Mouse (Mus musculus) heart, embryonic 10.5 days (tissue): Measurements from ENCODE around the gene P4htm. TPM values are rescaled to one million over a fixed set of nuclear protein-coding genes. Genes with fewer than 3 reads are reported as not detected.

ENCODE experiments used
- DNase-seq: peaks from one replicate; pipeline ENCODE4 v3.0.0-alpha.2; 2017; ENCODE audit warnings: low spot score
- H3K27ac ChIP-seq: fragments of 300-500 bp; sonication (generic); 2 replicates; pipeline ENCODE4 v1.5.1; 2016; ENCODE audit warnings: mild to moderate bottlenecking
- H3K27me3 ChIP-seq: fragments of 300-500 bp; sonication (generic); 2 replicates; pipeline ENCODE4 v1.6.1; 2016; ENCODE audit warnings: mild to moderate bottlenecking; ENCODE audit not compliant: poor library complexity, insufficient read depth, severe bottlenecking
- H3K36me3 ChIP-seq: fragments of 300-500 bp; sonication (generic); 2 replicates; pipeline ENCODE4 v1.6.1; 2016; ENCODE audit warnings: mild to moderate bottlenecking, moderate library complexity
- H3K4me1 ChIP-seq: fragments of 300-500 bp; sonication (generic); 2 replicates; pipeline ENCODE4 v1.6.1; 2016; ENCODE audit warnings: mild to moderate bottlenecking
- H3K4me3 ChIP-seq: fragments of 300-500 bp; sonication (generic); 2 replicates; pipeline ENCODE4 v1.5.1; 2016; ENCODE audit warnings: mild to moderate bottlenecking, moderate library complexity
- H3K9me3 ChIP-seq: fragments of 300-500 bp; sonication (generic); 2 replicates; pipeline ENCODE4 v1.6.1; 2016; ENCODE audit warnings: mild to moderate bottlenecking, moderate library complexity
- WGBS: fragments of 180-500 bp; shearing (Covaris S2); methylation state at CpG from one replicate; pipeline ENCODE4 v1.1.7; 2016; 5-methylcytosine and 5-hydroxymethylcytosine counted together
- polyA plus RNA-seq: library from polyadenylated mRNA; unstranded; fragments of >200 nt; fragmentation: Nextera tagmentation; extraction: Ambion mirVana; gene quantifications from 2 replicates; pipeline ENCODE4 v1.2.1, GENCODE M21; 2016

Gene P4htm
- polyA plus RNA-seq, 1 experiment from 2014 or later = 13.2 TPM

GRCm38 (mm10) chr9:108574921-108575320 lies 22.5 kb downstream of the P4htm start:
- Histone ChIP-seq H3K27me3 (no peaks in the 10 kb centered on the region), H3K36me3 (peaks cover 61% of the 10 kb centered on the region), H3K4me3 (no peak overlapping the region), H3K9me3 (no peaks in the 10 kb centered on the region), H3K4me1 (peaks cover 75% of the 10 kb centered on the region), H3K27ac (no peak overlapping the region)
- 90% methylated on average over 12 of the region's 12 CpGs for WGBS
- peak; percentile 76 for DNase-seq

- no peaks in the 10 kb centered on the region for H3K27me3 ChIP-seq
- 0 out of 2 replicates have a peak overlapping the region, but pooled peaks have one; percentile 3 for H3K4me3 ChIP-seq
- H3K36me3 ChIP-seq = peaks cover 61% of the 10 kb centered on the region
- peak overlapping the region; percentile 31; the same call in 1 of the 2 replicates for H3K27ac ChIP-seq
- no peaks in the 10 kb centered on the region for H3K9me3 ChIP-seq
- no peak for DNase-seq
- peaks cover 73% of the 10 kb centered on the region for H3K4me1 ChIP-seq
- 47% methylated on average over 26 of the region's 26 CpGs for WGBS
Measured at GRCm38 (mm10) chr9:108573774-108574690, 23.4 kb downstream of the P4htm start.

GRCm38 (mm10) chr9:108572321-108572720 lies 25.1 kb downstream of the P4htm start:
- Histone ChIP-seq H3K27ac (no peak overlapping the region), H3K36me3 (peaks cover 61% of the 10 kb centered on the region), H3K9me3 (no peaks in the 10 kb centered on the region), H3K4me3 (no peak overlapping the region), H3K27me3 (no peaks in the 10 kb centered on the region), H3K4me1 (peaks cover 77% of the 10 kb centered on the region)
- WGBS = 92% methylated on average over 10 of the region's 10 CpGs
- DNase-seq = peak; percentile 69

GRCm38 (mm10) chr9:108571401-108571973 lies 26.0 kb downstream of the P4htm start:
- WGBS = 91% methylated on average over 16 of the region's 16 CpGs
- H3K4me3 ChIP-seq = no peak overlapping the region
- peaks cover 71% of the 10 kb centered on the region for H3K4me1 ChIP-seq
- DNase-seq = peak; percentile 70
- H3K36me3 ChIP-seq = peaks cover 60% of the 10 kb centered on the region
- no peaks in the 10 kb centered on the region for H3K27me3 ChIP-seq
- H3K9me3 ChIP-seq = no peaks in the 10 kb centered on the region
- H3K27ac ChIP-seq = no peak overlapping the region

GRCm38 (mm10) chr9:108570207-108570896 lies 27.1 kb downstream of the P4htm start:
- peak; percentile 89 for DNase-seq
- Histone ChIP-seq H3K36me3 (peaks cover 55% of the 10 kb centered on the region), H3K4me1 (peaks cover 70% of the 10 kb centered on the region), H3K27me3 (no peaks in the 10 kb centered on the region), H3K27ac (peak overlapping the region; percentile 84), H3K9me3 (no peaks in the 10 kb centered on the region), H3K4me3 (peak overlapping the region; percentile 76)
- 2% methylated on average over 40 of the region's 40 CpGs for WGBS

- DNase-seq = peak; percentile 98
Measured at GRCm38 (mm10) chr9:108569381-108570206, 27.9 kb downstream of the P4htm start, which contains the start of gene Dalrd3. Gene Dalrd3, plus strand, starts transcription at chr9:108569886.

GRCm38 (mm10) chr9:108568511-108568921 lies 29.0 kb downstream of the P4htm start:
- Histone ChIP-seq H3K4me1 (peaks cover 53% of the 10 kb centered on the region), H3K4me3 (peak overlapping the region; percentile 85), H3K27me3 (no peaks in the 10 kb centered on the region), H3K27ac (peak overlapping the region; percentile 94), H3K9me3 (no peaks in the 10 kb centered on the region), H3K36me3 (peaks cover 55% of the 10 kb centered on the region)
- DNase-seq = no peak
- WGBS = 67% methylated on average over 17 of the region's 17 CpGs

More at GRCm38 (mm10) chr9:108569381-108570206, 27.9 kb downstream of the P4htm start, which contains the start of gene Dalrd3:
- Histone ChIP-seq H3K9me3 (no peaks in the 10 kb centered on the region), H3K4me1 (peaks cover 64% of the 10 kb centered on the region), H3K36me3 (peaks cover 55% of the 10 kb centered on the region), H3K27me3 (no peaks in the 10 kb centered on the region), H3K27ac (peak within 1 kb of the TSS; percentile 84), H3K4me3 (peak within 1 kb of the TSS; percentile 85)
- WGBS = 7% methylated on average over 42 of the region's 42 CpGs

GRCm38 (mm10) chr9:108567931-108568419 lies 29.5 kb downstream of the P4htm start:
- Histone ChIP-seq H3K4me1 (peaks cover 48% of the 10 kb centered on the region), H3K4me3 (peak overlapping the region; percentile 85), H3K27ac (peak overlapping the region; percentile 94), H3K36me3 (peaks cover 53% of the 10 kb centered on the region), H3K9me3 (no peaks in the 10 kb centered on the region), H3K27me3 (no peaks in the 10 kb centered on the region)
- DNase-seq = no peak
- WGBS = 7% methylated on average over 18 of the region's 18 CpGs

- Histone ChIP-seq H3K27ac (peak within 1 kb of the TSS; percentile 94), H3K9me3 (no peaks in the 10 kb centered on the region), H3K36me3 (peaks cover 53% of the 10 kb centered on the region), H3K4me1 (peaks cover 48% of the 10 kb centered on the region), H3K27me3 (no peaks in the 10 kb centered on the region), H3K4me3 (peak within 1 kb of the TSS; percentile 85)
- WGBS = under 1% methylated on average over 73 of the region's 73 CpGs
- peak; percentile 98 for DNase-seq
Measured at GRCm38 (mm10) chr9:108566815-108567776, 30.4 kb downstream of the P4htm start, which contains the start of gene Ndufaf3. Gene Ndufaf3, minus strand, starts transcription at chr9:108567434.

- Histone ChIP-seq H3K9me3 (no peaks in the 10 kb centered on the region), H3K36me3 (peaks cover 52% of the 10 kb centered on the region), H3K27me3 (no peaks in the 10 kb centered on the region), H3K4me1 (peaks cover 56% of the 10 kb centered on the region), H3K27ac (peak overlapping the region; percentile 94), H3K4me3 (peak overlapping the region; percentile 85)
- WGBS = 12% methylated on average over 35 of the region's 35 CpGs
- no peak for DNase-seq
Measured at GRCm38 (mm10) chr9:108565881-108566814, 31.3 kb downstream of the P4htm start.
